Mouse (Mus musculus) frontal cortex, postnatal 25 days (tissue): ENCODE data around the gene Pex5l.

ENCODE experiments used
- DNase-seq, 2 experiments: peaks; one replicate each; pipeline ENCODE4 v3.0.0; 2022; ENCODE audit warnings: low spot score in 2 of 2

Pex5l gene

DNA sequence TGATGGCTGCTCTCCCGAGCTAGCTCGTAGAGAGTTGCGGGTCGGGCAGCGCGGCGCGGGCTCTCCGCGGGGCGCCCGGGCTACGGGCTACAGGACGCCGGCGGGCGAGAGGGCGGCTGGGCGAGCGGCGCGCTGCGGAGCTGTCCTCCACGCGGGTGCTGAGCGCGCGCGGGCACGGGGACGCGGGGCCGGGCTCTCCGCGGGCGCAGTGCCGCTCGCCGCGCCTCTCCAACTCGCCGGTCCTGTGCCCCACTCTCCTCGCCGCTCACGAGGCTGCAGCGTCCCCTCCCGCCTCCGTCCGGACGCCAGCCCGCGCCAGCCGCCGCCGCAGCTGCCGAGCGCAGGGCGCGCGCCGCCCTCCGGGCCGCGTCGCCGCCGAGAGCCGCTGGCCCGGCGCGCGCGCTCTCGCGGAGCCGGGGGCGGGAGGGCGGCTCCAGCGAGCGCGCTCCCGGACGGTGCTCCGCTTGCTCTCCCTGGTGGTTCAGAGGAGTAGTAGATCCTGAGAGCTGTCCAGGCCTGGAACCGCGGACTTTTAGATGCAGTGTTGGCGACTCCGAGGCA is at the start of gene Pex5l:
TSS of gene Pex5l (minus strand) at position 347 of the 561 bp plus-strand sequence.
- DNase-seq, result peak; percentile 43 to 50

DNA sequence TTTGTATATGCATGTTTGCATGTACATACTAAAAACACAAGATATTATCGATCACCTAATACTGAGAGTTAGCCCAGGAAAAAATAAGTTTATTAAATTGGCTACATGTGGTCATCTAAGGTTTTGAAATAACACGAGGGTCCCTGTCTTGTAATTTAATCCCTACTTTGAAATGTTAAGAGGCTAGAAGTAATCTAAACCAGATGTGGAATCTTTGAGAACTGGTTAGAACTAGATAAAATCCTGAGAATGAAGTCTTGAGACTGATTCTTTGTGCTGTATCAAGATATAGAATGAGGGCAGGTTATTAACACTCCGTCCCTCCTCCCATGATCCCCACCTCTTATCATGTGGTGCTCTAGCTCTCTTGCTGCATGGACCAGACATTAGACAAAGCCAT is 22.1 kb upstream of the Pex5l start:
- no peak for DNase-seq

DNA sequence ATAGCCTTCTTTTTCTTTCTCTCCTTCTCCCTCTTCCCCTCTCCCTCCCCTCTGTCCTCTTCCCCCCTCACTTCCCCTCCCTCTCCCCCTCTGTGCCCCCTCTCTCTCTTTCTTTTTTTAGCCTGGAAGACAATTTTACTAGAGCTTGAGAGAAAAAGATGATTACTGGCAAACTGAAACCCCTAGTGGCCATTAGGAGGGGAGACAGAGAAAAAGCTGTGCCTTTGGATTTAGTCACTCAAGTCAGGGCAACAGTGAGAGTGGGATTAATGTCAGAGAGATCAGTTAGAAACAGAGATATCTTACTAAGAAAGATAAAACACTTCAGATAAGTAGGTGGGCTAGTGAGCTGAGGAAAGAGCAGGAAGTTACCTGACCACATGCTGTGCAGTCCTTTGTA is 20.8 kb upstream of the Pex5l start:
- no peak for DNase-seq

DNA sequence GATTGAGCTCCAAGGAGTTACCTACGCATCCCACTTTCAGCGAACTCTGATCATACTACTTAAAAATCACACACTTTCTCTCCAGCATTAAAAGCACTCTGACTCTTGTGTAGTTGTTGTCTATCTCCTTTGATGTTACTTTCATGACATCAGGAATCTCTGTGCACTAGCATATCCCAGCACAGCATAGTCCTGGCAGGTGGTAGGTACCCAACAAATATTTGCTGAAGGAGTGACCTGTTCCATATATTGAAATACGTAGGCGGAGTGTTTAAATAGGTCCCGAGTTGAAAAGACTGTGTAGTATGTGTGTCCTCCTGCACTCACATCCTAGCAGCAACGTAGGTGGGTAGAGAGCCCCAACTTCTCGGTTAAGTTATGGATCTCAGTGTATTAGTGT is 545 bp upstream of the Pex5l start:
- DNase-seq, result no peak

DNA sequence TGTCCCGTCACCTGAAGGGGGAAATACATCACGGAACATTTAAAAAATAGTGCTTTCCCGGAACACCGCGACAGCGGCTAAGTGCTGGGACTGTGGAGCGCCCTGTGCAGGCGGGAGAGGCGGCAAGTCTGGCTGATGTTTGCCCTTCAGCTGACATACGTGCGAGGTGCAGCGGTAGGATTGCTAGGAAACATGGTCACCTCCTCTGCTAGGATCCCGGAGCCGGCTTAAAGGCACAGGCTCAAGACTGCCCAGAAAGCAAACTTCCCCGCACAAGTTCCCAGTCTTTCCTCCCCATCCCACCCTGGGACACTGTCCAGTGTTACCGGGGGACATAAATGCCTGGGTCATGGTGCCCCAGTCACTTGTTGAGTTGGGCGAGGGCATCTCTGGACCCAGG is 649 bp downstream of the Pex5l start:
- no peak for DNase-seq

DNA sequence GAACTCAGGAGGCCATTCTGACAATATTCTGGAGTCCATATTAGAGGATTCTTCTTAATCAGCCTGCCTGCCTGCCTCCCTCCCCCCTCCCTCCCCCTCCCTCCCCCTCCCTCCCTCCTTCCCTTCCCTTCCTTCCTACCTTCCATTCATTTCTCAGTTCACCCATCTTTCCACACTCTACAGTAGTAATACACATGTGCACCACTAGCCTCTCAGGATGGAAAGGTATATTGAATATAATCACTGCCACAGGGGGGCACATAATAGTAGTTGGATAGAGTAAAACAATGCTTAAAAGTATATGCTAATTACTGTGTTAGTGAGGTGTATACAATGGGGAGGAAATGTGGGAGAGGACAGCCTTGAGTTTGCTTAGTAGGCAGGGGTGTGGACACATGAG is 13.1 kb downstream of the Pex5l start:
- no peak for DNase-seq

DNA sequence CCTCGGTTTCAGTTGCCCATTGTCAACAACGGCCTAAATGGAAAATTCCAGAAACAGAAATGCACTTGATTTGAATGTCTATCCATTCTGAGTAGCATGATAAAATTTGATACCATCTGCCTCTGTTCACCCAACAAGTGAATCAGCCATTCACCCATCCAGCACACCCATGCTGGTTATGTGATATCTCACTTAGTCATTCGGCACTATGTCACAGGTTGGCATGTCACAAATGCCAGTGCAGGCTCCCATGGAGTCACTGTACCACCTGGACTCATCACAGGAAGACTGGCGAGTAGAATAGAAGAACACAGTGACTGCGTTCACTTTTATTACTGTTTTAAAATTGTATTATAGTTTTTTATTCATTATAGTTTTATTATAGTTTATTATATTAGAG is 18.3 kb downstream of the Pex5l start:
- DNase-seq, result no peak

DNA sequence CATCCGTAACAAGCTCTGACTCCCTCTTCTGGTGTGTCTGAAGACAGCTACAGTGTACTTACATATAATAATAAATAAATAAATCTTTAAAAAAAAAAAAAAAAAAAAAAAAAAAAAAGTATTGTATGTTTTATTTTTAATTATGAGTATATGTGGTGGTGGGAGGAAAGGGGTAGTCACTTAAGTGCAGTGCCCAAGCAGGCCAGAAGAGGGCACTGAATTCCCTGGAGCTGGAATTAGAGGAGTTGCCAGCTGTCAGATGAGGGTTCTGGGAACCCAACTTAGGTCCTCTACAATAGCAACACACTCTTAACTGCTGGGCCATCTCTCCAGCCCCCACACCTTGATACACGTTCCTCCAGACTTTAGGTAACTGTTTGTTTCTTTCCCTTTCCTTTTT is 37.3 kb downstream of the Pex5l start:
- no peak for DNase-seq

DNA sequence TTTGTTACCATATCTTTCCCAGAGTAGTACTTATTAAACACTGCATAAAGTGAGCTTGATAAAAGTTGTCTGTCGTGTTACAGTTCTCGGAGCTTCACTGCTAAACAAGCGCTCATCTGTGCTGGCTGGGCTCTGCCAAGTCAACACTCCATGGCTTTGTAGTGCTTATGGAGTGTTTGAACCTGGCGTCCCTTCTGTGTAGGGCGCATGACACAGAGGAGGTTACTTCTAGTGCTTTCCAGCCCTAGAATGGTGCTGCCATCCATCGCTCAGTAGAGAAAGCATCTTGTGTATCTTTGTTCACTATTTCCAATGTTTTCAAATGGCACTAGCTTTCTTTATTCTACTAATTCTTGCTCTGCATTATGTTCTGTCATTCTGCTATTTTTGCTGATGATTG is 39.5 kb downstream of the Pex5l start:
- DNase-seq, result no peak

DNA sequence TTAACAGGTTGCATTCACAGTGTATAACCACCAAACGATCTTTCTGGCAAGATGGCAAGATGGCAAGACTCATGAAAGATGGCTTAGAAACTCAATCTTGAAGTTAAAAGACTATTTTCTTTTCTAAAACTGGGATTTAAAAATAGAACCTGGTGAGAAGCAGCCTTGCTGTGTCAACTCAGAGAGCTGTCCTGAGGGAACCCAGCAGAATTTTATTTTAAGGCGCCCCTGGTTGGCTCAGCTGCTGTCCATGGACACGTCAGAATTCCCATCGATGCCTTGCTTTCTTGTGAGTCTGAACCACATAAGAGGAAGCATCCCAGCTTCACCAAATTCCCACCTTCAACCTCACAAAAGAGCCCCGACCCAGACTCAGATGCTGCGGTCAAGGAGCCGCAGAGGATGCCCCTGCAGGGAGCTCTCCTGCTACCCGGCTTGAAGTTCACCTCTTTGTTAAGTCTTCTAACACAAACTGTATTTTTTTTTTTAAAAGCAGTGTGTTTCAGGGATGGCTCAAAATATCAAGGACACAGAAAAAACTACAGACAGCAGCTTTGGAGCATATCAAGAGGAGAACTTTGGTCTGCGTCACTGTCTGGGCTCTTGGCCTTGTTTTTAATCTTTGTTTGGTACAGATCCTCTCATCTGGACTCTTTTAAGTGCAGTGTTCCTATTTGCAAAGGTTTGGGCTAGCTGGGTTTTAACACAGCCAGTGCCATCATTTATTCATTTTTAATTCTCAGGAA is 44.3 kb downstream of the Pex5l start:
- no peak for DNase-seq

DNA sequence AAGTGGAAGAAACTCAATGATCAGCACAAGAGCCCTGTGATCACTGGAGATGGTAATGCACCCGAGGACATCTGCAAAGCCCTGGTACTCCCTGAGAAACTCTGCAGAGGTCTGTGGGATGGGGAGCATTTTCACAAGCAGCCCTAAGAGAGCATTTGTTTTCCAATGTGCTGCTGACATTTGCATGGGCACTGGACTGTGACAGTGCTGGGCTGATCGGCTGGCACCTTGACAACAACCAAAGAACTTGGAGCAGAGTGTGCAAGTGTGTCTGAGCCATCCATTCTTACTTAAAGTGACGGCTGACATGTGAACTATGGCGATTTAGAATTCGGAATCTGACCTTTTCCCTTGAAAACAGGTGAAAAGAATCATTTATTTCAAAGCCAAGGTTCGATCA is 49.4 kb downstream of the Pex5l start:
- no peak for DNase-seq

DNA sequence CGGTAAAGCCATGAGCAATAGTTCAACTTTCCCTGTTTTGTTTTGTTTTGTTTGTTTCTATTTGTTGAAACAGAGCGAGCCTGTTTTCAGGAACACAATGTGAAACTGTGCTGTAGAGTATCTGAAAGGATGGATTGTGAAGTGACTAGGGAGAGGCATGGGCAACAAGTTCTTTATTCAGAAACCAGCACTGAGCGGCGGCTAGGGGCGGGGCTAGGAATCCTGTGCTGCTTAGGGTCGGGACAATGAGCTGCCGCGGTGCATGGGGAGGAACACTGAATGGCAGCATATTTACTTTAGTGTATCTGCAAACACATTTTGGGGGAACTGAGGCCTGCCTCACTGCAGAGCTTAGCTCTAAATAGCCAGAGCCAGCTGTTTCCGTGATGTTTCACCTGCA is 53.0 kb downstream of the Pex5l start:
- no peak for DNase-seq

DNA sequence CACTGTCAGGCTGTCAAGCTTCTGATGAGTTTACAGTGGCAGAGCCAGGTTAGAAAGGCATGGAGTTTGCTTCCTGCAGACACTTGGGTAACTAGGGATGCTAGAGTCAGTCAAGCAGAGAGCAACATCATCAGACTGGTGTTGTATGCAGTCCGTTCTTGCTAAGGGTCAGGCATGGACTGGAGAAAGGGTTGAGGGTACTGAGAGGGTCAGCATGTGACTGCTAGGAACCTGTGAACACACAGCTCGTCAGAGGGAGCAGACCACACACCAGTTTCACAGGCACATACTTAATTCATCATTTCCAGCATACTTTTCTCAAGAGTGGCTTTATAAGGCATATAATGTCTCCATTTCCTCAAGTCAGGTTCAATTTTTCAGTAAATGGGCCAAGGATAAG is 53.6 kb downstream of the Pex5l start:
- DNase-seq, result no peak

DNA sequence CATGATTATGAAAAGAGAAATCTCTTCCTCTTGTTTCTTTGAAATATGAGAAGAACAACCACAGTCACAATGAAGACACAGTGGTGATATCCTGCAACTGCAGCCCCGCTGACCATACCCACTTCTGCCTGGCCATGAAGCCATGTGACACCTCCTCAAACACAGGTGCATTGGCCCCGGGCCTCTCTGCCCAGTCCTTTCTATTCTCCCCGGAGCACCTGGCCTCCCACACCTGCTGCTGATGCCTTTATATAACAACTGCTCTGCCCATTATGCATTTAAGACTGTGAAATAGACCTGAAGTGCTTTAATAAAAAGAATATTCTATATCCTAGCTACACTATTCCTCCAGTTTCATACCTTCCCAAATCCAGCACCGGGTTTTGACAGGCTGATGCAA is 54.8 kb downstream of the Pex5l start:
- DNase-seq, result no peak

DNA sequence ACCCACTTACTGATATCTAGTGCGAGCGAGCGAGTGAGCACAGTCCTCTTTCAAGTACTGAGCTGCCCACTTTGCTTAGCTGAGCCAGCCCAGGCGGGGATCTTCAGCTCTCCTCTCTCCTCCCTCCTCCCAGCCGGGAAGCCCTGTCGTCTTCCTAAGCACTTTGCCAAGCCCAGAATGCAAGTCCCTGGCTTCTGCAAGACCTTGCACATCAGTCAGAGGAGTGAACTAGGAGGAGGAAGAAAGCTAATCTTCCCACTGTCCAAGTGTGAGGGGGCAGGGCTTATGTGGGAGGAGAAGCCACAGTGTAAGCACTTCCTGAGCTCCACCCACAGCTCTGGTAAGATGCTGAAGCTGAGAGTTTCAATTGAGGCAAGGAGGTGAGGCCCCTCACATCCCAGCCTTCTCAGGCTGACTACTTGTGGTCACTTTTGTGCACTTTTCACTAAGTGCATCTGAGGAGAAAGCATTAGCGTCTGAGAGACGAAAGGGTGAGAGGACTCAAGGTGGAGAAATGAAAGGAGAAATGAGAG is 60.2 kb downstream of the Pex5l start:
- DNase-seq, result no peak

DNA sequence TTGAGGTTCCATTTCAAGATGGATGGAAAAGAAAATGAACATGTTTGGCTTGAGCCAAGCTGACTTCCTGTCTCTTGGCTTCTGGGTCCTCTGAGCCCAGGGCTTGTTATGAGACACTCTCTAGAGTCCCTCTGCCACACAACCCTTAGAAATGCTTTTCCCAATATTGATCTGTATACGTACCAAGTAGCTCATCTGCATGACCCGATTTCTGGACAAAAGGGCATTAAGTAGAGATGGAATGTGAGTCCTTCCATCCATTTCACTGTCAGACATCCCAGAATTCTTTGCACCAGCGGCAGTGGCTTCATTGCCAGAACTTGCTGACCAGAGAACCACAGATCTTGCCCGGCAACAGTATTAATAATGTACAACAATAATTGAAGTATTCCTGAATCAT is 61.3 kb downstream of the Pex5l start:
- DNase-seq, result no peak

DNA sequence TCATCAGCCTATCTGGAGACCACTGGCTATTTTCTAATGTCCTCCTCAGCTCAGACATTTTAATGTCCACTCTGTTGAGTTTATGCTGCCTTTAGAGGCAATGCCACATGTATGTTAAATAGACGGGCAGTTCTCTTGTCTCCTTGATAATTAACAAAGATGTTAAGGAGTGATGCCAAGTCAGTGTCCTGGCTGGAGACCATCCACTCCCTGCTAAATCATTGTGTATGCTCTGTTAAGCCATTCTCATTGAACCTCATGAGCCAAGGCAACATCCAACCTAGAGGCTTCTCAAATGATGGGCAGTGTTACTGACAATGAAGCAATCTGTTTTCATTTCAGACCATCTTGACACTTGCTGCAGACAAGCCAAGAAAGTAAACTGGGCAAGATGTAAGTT is 63.4 kb downstream of the Pex5l start:
- DNase-seq, result no peak

DNA sequence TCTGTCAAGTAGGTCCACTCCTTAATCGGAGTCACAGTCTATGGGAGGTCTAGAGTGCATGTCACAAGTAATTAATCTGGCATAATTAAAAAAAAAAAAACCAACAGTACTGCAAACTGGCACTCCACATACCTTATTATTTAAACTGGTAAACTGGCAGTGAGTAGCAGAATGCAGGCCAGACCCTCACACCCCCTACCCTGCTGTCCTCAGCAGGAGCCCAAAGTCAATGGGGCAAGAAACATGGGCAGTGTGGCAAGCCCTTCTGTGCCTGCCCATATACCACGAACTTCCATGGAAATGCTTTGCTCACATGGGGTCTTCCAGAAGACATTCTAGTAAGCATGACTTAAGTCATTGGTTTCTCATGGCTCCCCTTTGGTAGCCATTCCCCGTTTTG is 63.9 kb downstream of the Pex5l start:
- DNase-seq, result no peak

DNA sequence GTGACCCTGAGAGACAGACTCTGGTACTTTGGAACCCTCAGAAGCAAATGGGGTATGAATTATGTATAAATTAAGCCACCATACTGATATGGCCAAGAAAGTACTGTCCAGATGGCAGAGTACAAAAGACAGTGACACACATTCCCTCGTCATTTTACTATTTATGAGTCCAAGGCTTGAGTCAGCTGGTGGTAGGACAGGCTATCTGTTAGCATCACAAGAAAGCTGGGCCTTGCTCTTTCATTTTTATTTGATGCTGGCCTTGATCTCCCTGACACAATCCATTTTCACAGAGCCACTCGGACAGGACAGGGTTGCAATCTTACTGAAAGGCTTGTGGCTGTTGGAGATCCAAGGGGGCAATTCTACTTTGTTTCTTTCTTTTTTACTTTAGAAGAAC is 67.4 kb downstream of the Pex5l start:
- DNase-seq, result no peak

DNA sequence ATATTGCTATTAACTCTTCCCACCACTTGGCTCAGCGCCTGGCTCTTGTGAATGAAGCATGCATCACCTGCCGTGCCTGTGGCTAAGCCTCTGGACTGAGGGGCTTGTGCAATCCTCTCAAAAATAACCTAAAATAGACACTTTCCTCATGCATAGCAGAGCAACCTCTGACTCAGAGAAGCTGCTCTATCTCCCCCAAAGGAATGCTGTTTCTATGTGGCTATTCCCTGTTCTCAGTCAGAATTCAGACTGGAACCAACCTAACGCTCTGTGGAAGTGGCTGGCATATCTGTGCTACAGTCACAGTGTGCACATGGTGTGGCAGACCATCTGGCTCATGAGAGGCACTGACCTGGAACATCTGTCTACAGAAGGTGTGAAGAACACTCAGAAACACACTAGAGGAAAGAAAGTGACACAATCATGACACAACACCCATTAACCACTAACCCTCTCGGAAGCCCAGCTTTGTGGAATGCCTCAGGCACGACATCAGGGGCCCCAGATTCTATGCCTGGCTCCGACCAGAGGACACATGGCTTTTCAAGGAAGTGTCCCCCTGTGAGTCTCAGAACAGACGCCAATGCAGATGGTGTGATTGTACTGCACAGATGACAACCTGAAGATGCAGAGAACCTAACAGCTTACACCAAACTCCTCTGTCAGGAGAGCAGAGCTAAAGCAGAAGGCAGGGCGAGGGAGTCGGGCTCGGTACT is 68.6 kb downstream of the Pex5l start:
- DNase-seq, result no peak

DNA sequence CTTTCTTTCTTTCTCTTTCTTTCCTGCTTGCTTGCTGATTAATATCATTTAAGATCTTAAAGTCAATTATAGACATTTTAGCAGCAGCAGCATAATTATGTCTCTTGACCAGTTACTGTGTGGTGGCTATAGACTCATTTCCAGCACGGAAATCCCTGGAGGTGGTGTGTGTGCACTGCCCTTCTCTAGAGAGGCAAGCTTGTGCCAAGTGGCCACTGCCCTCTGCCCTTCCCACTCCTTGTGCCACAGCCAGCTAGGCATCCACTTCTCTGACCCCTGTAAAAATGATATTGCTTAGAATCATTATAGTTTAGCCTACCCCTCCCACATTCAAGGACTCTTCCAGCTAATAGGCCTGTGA is 69.2 kb downstream of the Pex5l start:
- no peak for DNase-seq

DNA sequence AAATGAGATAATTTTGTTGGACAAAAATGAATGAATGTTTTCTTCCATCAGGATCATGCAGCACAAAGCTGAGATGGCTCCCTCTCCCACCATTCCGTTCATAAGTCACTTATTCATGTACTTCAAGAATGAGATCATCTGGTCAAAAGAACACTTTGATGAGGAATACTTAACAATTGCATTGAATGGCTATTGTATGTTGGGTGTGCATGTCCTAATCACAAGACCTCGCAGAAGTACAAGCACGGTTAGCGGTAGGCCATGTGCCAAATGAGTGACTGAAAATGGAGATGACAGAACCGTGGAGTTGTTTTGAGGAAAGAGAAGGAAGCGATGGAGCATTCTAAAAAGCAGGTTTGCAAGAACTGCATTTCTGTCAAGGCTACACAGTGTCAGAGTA is 72.3 kb downstream of the Pex5l start:
- DNase-seq, result no peak

DNA sequence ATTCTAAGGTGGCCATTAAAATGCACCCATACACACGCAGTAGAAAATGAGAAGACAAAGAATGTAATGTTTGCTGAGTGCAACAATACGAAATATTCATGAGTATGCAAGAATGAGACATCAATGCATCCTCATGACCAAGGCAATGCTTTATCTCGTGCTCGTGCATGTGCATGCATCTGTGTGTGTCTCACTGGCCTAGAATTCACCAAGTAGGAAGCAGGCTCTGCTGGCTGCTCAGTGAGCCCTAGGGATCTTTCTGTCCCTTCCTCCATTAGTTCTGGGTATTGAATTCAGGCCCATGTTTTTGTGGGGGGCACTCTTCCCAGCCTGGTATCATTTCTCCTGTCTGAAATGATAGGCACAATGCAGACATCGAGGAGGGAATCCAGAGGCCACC is 74.9 kb downstream of the Pex5l start:
- DNase-seq, result no peak
